Mouse (Mus musculus): ENCODE data around the gene Topbp1. TPM values are rescaled to one million over a fixed set of nuclear protein-coding genes. Genes with fewer than 3 reads are reported as not detected.

Gene Topbp1
- polyA plus RNA-seq (2012; rRNA removed), result 9.0 and 9.1 TPM in 2 replicates

GRCm38 (mm10) chr9:103304927-103305326 is at the start of gene Topbp1, which contains the start of gene 1300017J02Rik:
Topbp1 (plus strand) TSS chr9:103305215.
1300017J02Rik (minus strand) TSS chr9:103305082.

GRCm38 (mm10) chr9:103365290-103366247 is 60.6 kb downstream of the Topbp1 start, which contains the start of gene Cdv3:
Cdv3 (minus strand) TSS chr9:103365840.

Other genes starting within 250 kb of the Topbp1 start
- 2.0 and 12.6 TPM in 2 replicates for gene Rab6b, start 193.4 kb upstream of the Topbp1 start, polyA plus RNA-seq (2012; rRNA removed)
- gene Srprb, start 103.1 kb upstream of the Topbp1 start, polyA plus RNA-seq (2012; rRNA removed), result 42.5 and 43.0 TPM in 2 replicates
- not detected in 2 replicates for gene Gm20425, start 74.9 kb upstream of the Topbp1 start, polyA plus RNA-seq (2012; rRNA removed)
- gene Trf, start 74.8 kb upstream of the Topbp1 start, polyA plus RNA-seq (2012; rRNA removed), result 103 and 173 TPM in 2 replicates
- gene 1300017J02Rik, start 133 bp upstream of the Topbp1 start, polyA plus RNA-seq (2012; rRNA removed), result 0.29 TPM in 1 of 2 replicates, not detected in the other
- 62.0 and 73.0 TPM in 2 replicates for gene Cdv3, start 60.6 kb downstream of the Topbp1 start, polyA plus RNA-seq (2012; rRNA removed)
- gene Bfsp2, start 175.2 kb downstream of the Topbp1 start, polyA plus RNA-seq (2012; rRNA removed), result 0.49 TPM in 1 of 2 replicates, not detected in the other